Mouse (Mus musculus) C2C12 (cell line): ENCODE data around the gene Mms19. TPM values are rescaled to one million over a fixed set of nuclear protein-coding genes. Genes with fewer than 3 reads are reported as not detected.

Experiments used
- H3K27me3 ChIP-seq: one replicate; pipeline ENCODE4 v1.6.1; 2011; ENCODE audit not compliant: control insufficient read depth, insufficient read depth, insufficient read length
- H3K36me3 ChIP-seq: one replicate; pipeline ENCODE4 v1.6.1; 2011; ENCODE audit not compliant: control insufficient read depth, insufficient read depth
- H3K4me3 ChIP-seq: one replicate; pipeline ENCODE4 v1.5.1; 2011; ENCODE audit warnings: mild to moderate bottlenecking, control low read depth; ENCODE audit not compliant: poor library complexity, insufficient read depth, severe bottlenecking
- H3K79me2 ChIP-seq: one replicate; pipeline ENCODE4 v1.6.1; 2011; ENCODE audit not compliant: control insufficient read depth, insufficient read depth
- H3K79me3 ChIP-seq: one replicate; pipeline ENCODE4 v1.6.1; 2011; ENCODE audit warnings: low read depth, control low read depth
- H3ac ChIP-seq: one replicate; pipeline ENCODE3; 2011; ENCODE audit warnings: low read depth; ENCODE audit not compliant: control insufficient read depth, insufficient read length
- CEBPB ChIP-seq: IDR thresholded peaks from one replicate; pipeline ENCODE4 v1.6.1; 2011; ENCODE audit warnings: low read depth, mild to moderate bottlenecking, control low read depth, moderate library complexity
- CTCF ChIP-seq: IDR thresholded peaks from one replicate; pipeline ENCODE4 v1.5.1; 2011; ENCODE audit not compliant: control insufficient read depth, insufficient read depth, insufficient read length
- FOSL1 ChIP-seq: IDR thresholded peaks from one replicate; pipeline ENCODE4 v1.8.0; 2011; ENCODE audit warnings: mild to moderate bottlenecking, low read length; ENCODE audit not compliant: poor library complexity, insufficient read depth, severe bottlenecking
- MAX ChIP-seq: IDR thresholded peaks from one replicate; pipeline ENCODE4 v1.6.1; 2011; ENCODE audit warnings: mild to moderate bottlenecking, control low read depth
- MYOD1 ChIP-seq: IDR thresholded peaks from one replicate; pipeline ENCODE4 v1.6.1; 2011; ENCODE audit warnings: low read depth; ENCODE audit not compliant: control insufficient read depth, insufficient read length
- MYOG ChIP-seq: IDR thresholded peaks from one replicate; pipeline ENCODE4 v1.6.1; 2011; ENCODE audit not compliant: control insufficient read depth, insufficient read length; ENCODE audit errors: extremely low read depth
- USF1 ChIP-seq: IDR thresholded peaks from one replicate; pipeline ENCODE4 v1.6.1; 2011; ENCODE audit warnings: low read depth, mild to moderate bottlenecking, control low read depth, moderate library complexity
- polyA plus RNA-seq: library from polyadenylated mRNA; unstranded; fragments of >200 nt; fragmentation: generic; extraction: Trizol; gene quantifications from one replicate; pipeline ENCODE4 v1.2.1, GENCODE M21; 2012; ENCODE audit warnings: missing spikeins

Mms19 gene
- polyA plus RNA-seq, 1 experiment, result 21.9 TPM

- Histone ChIP-seq H3K79me2 (no peaks in the 10 kb centered on the region), H3K79me3 (no peaks in the 10 kb centered on the region), H3K27me3 (no peaks in the 10 kb centered on the region), H3K36me3 (no peaks in the 10 kb centered on the region), H3ac (no peak overlapping the region), H3K4me3 (no peak overlapping the region)
- TF ChIP-seq FOSL1 (no peak), CTCF (no peak)
These were observed 74.5 kb downstream of the Mms19 start for GRCm38 (mm10) chr19:41906311-41907078.

GRCm38 (mm10) chr19:41905246-41905645 is 75.7 kb downstream of the Mms19 start:
- Histone ChIP-seq H3K79me3 (no peaks in the 10 kb centered on the region), H3ac (no peak overlapping the region), H3K36me3 (no peaks in the 10 kb centered on the region), H3K79me2 (no peaks in the 10 kb centered on the region), H3K4me3 (no peak overlapping the region), H3K27me3 (no peaks in the 10 kb centered on the region)
- TF ChIP-seq MAX (no peak), MYOG (no peak), USF1 (no peak), CTCF (no peak), MYOD1 (no peak), FOSL1 (no peak), CEBPB (no peak)

- Histone ChIP-seq H3K79me2 (no peaks in the 10 kb centered on the region), H3K36me3 (no peaks in the 10 kb centered on the region), H3K79me3 (no peaks in the 10 kb centered on the region), H3K4me3 (no peak overlapping the region), H3K27me3 (no peaks in the 10 kb centered on the region), H3ac (no peak overlapping the region)
- TF ChIP-seq USF1, result no peak
- no peak for TF ChIP-seq CTCF
- no peak for TF ChIP-seq FOSL1
- no peak for TF ChIP-seq CEBPB
- TF ChIP-seq MYOD1, result no peak
- TF ChIP-seq MYOG, result no peak
- no peak for TF ChIP-seq MAX
These were observed 77.9 kb downstream of the Mms19 start for GRCm38 (mm10) chr19:41902848-41903593.

GRCm38 (mm10) chr19:41901696-41902095 is 79.3 kb downstream of the Mms19 start:
- H3K4me3 ChIP-seq, result no peak overlapping the region
- H3K79me3 ChIP-seq, result no peaks in the 10 kb centered on the region
- H3K36me3 ChIP-seq, result no peaks in the 10 kb centered on the region
- H3K27me3 ChIP-seq, result no peaks in the 10 kb centered on the region
- H3K79me2 ChIP-seq, result no peaks in the 10 kb centered on the region
- TF ChIP-seq CEBPB, result no peak
- no peak for TF ChIP-seq MAX
- TF ChIP-seq USF1, result no peak
- no peak for TF ChIP-seq FOSL1
- TF ChIP-seq MYOG, result no peak
- no peak for TF ChIP-seq CTCF
- TF ChIP-seq MYOD1, result no peak
- no peak overlapping the region for H3ac ChIP-seq

- Histone ChIP-seq H3K36me3 (no peaks in the 10 kb centered on the region), H3K27me3 (no peaks in the 10 kb centered on the region), H3K79me3 (peaks cover 1% of the 10 kb centered on the region), H3ac (no peak overlapping the region), H3K79me2 (peaks cover 2% of the 10 kb centered on the region), H3K4me3 (no peak overlapping the region)
- TF ChIP-seq MAX, result no peak
- TF ChIP-seq CEBPB, result no peak
- no peak for TF ChIP-seq USF1
- no peak for TF ChIP-seq CTCF
- no peak for TF ChIP-seq MYOG
- no peak for TF ChIP-seq FOSL1
- TF ChIP-seq MYOD1, result no peak
These were observed 80.4 kb downstream of the Mms19 start for GRCm38 (mm10) chr19:41900495-41901090.
